Mouse (Mus musculus): Measurements from ENCODE around the gene Abcb5.
A peak's percentile ranks its signal among the peaks of the same experiment; 100 is the strongest.

Abcb5 gene

GRCm38 (mm10) chr12:118848496-118849202 is 117.6 kb downstream of the Abcb5 start:
- peak in 1 of 2 experiments; percentile 48 for DNase-seq (ENCODE audit: low spot score in 2 of 2)

- DNase-seq (ENCODE audit: low spot score in 2 of 2): no peak
These were observed 118.2 kb downstream of the Abcb5 start for GRCm38 (mm10) chr12:118847861-118848495.

GRCm38 (mm10) chr12:118847381-118847780 is 118.8 kb downstream of the Abcb5 start:
- DNase-seq (ENCODE audit: low spot score in 2 of 2): no peak

DNA sequence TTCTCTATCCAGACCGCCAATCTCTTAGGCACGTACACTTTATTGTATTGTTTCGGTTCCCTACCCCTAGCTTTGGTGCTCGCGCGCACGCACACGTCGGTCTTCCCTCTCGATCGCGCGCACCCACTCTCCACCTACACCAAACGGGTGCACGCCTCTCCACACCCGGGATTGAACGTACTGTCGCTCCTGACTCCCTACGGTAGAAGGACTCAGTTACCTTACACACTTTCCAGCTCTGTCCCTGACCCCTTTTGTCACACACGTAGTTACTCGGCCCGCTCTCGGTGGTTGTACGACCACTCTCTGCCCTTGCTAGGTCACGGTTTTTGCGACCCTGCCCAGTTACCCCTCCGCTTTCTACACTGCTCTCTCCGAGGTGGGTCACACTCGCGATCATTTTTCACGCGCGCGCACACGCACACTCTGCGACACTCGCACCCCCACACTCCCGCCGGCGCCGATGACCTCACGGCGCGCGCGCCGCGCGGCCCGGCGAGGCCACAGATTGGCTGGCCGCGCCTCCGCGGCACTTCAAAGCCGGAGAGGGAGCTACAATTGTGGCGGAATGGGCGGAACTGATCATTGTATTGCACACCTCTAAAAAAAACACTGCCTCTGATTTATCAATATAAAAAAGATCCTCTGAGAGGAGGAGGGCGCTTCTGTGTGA is 119.4 kb downstream of the Abcb5 start:
- DNase-seq (ENCODE audit: low spot score in 2 of 2): no peak

GRCm38 (mm10) chr12:118846221-118846620 is 120.0 kb downstream of the Abcb5 start, which contains the start of gene Sp8:
Sp8 (plus strand) TSS chr12:118846329.
- DNase-seq (ENCODE audit: low spot score in 2 of 2): no peak

- no peak for DNase-seq (ENCODE audit: low spot score in 2 of 2)
These were observed 120.9 kb downstream of the Abcb5 start for GRCm38 (mm10) chr12:118845351-118845750.

DNA sequence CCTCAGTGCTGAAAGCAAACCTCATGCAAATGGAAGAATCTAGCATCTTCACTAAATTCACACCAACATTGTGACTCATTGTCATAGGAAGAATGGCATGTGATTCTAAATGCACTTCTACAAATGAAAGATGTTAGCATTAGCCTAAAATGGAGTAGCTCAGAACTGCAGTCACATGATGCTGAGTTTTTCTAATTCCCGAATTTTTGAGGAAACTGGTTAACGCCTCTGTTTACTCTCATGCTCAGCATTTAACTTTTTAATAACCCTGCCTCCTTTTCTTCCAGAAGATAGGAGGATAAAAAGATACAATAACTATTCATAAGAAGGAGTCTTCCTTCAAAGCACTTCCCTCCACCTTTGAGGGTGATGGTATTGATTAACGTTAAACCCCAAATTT is 121.4 kb downstream of the Abcb5 start:
- no peak for DNase-seq (ENCODE audit: low spot score in 2 of 2)

DNA sequence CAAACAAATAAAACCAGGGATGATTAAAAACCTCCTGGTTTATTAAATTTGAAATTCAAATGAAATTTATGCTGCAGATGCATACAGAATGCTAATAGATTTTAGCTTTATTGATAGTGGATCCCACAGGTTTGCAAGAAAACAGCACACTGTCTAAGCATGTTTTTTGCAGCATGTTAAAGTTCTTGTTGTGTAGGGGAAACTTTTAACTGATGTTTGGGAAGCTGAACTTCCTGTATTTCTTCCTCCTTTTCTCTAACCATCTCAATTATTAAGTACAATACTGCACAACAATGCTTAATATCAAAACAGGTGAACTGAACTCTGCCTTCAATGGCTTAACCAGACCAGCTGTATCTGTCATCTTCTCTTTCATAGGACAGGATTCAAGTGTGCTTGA is 122.1 kb downstream of the Abcb5 start:
- DNase-seq (ENCODE audit: low spot score in 2 of 2): no peak

DNA sequence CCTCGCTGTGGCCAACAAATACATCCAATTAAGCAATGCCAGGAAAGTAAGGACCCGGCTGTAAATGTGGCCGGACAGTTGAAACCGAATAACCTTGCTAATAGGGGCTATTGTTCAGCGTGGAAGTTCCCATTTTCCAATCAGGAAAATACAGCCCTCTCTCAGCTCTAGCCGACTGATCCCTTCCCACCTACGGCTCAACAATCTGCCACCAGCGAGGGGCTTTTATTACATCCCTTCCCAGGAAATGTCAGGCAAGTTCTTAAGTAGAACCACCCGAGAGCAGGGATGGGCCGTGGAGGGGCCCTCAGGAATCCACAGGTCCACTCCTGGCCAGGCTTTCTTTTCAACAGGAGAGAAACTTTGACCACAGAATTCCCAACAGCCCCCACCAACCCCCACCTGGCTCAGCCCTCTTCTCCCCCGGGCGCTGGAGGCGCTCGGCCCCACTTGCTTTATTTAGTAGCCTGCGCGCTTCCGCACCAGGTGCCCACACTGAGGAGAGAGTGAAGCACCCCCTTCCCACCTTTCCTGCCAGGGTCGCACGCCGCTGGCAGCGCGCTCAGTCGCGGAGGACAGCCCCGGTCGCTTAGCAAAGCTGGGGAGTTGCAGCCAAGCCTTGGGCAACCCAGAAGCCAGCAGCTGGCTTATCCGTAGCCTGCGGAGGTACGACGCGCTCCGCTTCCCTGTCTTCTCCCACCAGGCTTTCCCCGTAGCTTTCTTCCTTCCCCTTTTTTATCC is 123.4 kb downstream of the Abcb5 start:
- no peak for DNase-seq (ENCODE audit: low spot score in 2 of 2)

DNA sequence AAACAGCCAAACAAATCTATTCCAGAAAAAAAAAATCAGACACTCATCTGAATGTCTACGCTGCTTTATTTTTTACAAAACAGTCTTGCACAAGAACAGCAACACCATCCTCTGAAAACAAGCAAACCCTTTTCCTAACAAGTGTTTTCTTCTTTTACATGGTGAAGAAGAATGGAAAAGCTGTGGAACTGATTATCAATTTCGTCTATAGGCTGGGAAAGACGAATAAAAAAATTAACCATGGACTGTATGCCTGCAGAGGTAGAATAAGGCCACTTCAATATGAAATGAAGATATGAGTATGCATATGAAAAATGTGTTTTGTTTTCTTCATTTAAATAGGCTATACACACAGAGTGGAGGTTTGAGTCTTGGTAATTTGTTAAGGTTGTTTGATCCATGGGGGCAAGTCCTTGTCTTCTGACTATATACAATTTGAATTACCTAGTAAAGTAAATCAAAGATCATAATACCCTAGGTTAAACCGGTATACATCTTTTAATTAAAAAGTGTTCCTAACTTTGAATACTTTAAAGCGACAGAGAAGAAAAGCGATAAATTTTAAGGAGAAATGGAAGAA is 124.2 kb downstream of the Abcb5 start:
- DNase-seq (ENCODE audit: low spot score in 2 of 2): no peak

- DNase-seq (ENCODE audit: low spot score in 2 of 2): no peak
These were observed 124.8 kb downstream of the Abcb5 start for GRCm38 (mm10) chr12:118841381-118841922.

GRCm38 (mm10) chr12:118840861-118841260 is 125.4 kb downstream of the Abcb5 start:
- DNase-seq (ENCODE audit: low spot score in 2 of 2): no peak

DNA sequence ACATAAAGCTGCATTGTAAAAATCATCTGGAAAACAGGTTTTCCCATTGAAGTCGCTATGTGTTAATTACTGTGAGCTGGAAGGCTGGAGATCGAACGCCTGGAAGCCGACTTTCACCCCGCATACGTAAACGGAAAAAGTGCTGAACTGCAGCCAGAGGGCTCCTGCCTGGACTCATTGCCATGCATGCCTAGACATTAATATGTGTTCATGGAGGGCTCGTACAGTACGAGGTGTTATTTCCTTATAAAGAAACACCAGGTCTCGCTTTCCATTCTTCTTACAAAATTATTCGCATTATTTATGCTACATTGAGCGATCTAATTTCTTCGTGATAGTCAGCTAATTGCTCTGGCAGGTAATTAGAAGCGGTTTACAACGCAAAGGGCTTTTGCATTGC is 125.9 kb downstream of the Abcb5 start:
- DNase-seq (ENCODE audit: low spot score in 2 of 2): no peak

GRCm38 (mm10) chr12:118839398-118839797 is 126.8 kb downstream of the Abcb5 start:
- no peak for DNase-seq (ENCODE audit: low spot score in 2 of 2)

- DNase-seq (ENCODE audit: low spot score in 2 of 2): no peak
These were observed 128.0 kb downstream of the Abcb5 start for GRCm38 (mm10) chr12:118838260-118838659.

- no peak for DNase-seq (ENCODE audit: low spot score in 2 of 2)
These were observed 128.9 kb downstream of the Abcb5 start for GRCm38 (mm10) chr12:118837361-118837760.

GRCm38 (mm10) chr12:118836411-118837341 is 129.5 kb downstream of the Abcb5 start:
- DNase-seq (ENCODE audit: low spot score in 2 of 2): no peak

- DNase-seq (ENCODE audit: low spot score in 2 of 2): no peak
These were observed 136.3 kb downstream of the Abcb5 start for GRCm38 (mm10) chr12:118829881-118830280.
